Mouse (Mus musculus): ENCODE results near the gene Zzef1. TPM values are rescaled to one million over a fixed set of nuclear protein-coding genes. Genes with fewer than 3 reads are reported as not detected.
"Not testable (repeated sequence)": the region's sequence is repeated elsewhere in the genome, so short reads cannot be mapped to it uniquely, and the experiment has no call there.

Gene Zzef1
- total RNA-seq (2018; cell fraction: chromatin; rRNA removed), result 100 to 1,000 TPM; 165 to 270 (median 223) TPM
- total RNA-seq (2018; cell fraction: cytosol; rRNA removed), result 10 to 100 TPM; 11.6 to 30.3 (median 20.6) TPM
- total RNA-seq (2018; cell fraction: nucleus; rRNA removed), result 100 to 1,000 TPM in 14 of 26 experiments, 10 to 100 TPM in 12; 68.5 to 162 (median 105) TPM
- polyA plus RNA-seq (2018), result 13.0 to 20.3 TPM (median 16.1 TPM) in 3 replicates

GRCm38 (mm10) chr11:72795455-72796295 lies at the start of gene Zzef1, which contains the start of gene Cyb5d2:
Gene Zzef1, plus strand, starts transcription at chr11:72796226.
Gene Cyb5d2, minus strand, starts transcription at chr11:72796142.
- H3K4me3 ChIP-seq (ENCODE audit: inconsistent target), result peak within 1 kb of the TSS; percentile 81
- H3K36me3 ChIP-seq (ENCODE audit: inconsistent target), result no peaks in the 10 kb centered on the region
- WGBS (ENCODE audit: missing documents), result 2% methylated on average over 56 of the region's 69 CpGs
- H3K27ac ChIP-seq, result peak within 1 kb of the TSS; percentile 89
- peaks cover 43% of the 10 kb centered on the region for H3K79me2 ChIP-seq (ENCODE audit: inconsistent target)

DNA sequence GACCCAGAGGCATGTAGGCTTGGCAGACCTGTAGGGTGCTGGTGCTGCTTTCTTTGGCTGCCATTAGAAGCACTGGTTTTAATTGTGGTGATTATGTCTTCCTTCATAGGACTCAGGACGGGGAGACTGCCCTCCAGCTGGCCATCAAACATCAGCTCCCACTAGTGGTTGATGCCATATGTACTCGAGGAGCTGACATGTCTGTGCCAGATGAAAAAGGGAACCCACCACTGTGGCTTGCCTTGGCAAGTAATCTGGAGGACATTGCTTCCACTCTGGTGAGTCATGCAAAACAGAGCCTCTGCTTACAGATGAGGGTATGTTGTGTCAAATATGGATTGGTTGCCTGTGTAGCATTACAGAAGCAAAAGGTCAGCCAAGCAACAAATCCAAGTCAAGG lies 44.1 kb upstream of the Zzef1 start:
- WGBS (ENCODE audit: missing documents), result 10% methylated on average over 2 of the region's 2 CpGs
- H3K27ac ChIP-seq, result peak overlapping the region; percentile 29
- H3K36me3 ChIP-seq (ENCODE audit: inconsistent target), result peaks cover 87% of the 10 kb centered on the region
- H3K4me3 ChIP-seq (ENCODE audit: inconsistent target), result no peak overlapping the region
- peaks cover 19% of the 10 kb centered on the region; the same call in 1 of the 2 replicates for H3K79me2 ChIP-seq (ENCODE audit: inconsistent target)

DNA sequence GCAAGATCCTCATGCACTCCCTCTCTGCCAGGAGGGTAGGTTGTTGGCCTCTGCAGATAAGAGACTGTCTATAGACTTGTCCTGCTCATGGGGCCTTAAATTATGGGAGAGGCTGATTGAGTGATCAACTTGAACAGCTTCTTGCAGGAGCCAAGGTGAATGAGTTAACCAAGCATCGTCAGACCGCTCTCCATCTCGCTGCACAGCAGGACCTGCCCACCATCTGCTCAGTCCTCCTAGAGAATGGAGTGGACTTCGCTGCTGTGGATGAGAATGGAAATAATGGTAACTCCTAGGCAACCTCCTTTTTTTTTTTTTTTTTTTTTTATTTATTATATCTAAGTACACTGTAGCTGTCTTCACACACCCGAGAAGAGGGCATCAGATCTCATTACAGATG lies 37.7 kb upstream of the Zzef1 start:
- Histone ChIP-seq H3K79me2 (ENCODE audit: inconsistent target) (peaks cover 11% of the 10 kb centered on the region; the same call in 1 of the 2 replicates), H3K4me3 (ENCODE audit: inconsistent target) (no peak overlapping the region), H3K36me3 (ENCODE audit: inconsistent target) (peaks cover 98% of the 10 kb centered on the region), H3K27ac (peak overlapping the region; percentile 44)
- WGBS (ENCODE audit: missing documents), result 96% methylated on average over 5 of the region's 5 CpGs

DNA sequence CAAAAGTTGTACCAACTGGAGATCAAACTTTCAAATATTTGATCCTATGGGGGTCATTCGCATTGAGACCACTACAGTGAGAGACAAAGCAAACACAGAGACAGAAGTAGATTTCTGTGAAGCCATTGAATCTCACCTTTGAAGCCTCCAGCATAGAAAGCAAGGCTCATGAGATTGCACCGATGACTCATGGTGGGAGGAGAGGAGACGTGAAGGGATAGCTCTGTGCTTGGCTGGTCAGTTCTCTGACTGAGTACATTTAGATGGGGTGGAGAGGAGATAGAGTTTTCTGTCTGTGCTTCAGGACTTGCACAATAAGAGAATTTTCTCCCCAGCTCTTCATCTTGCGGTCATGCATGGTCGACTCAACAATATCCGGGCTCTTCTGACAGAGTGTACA lies 36.4 kb upstream of the Zzef1 start:
- H3K27ac ChIP-seq, result peak overlapping the region; percentile 44
- WGBS (ENCODE audit: missing documents), result 84% methylated on average over 6 of the region's 6 CpGs
- peaks cover 8% of the 10 kb centered on the region; the same call in 1 of the 2 replicates for H3K79me2 ChIP-seq (ENCODE audit: inconsistent target)
- H3K36me3 ChIP-seq (ENCODE audit: inconsistent target), result peaks cover 98% of the 10 kb centered on the region
- no peak overlapping the region for H3K4me3 ChIP-seq (ENCODE audit: inconsistent target)

- no peak overlapping the region for H3K4me3 ChIP-seq (ENCODE audit: inconsistent target)
- 80% methylated on average over 1 of the region's 1 CpGs for WGBS (ENCODE audit: missing documents)
- H3K27ac ChIP-seq, result no peak overlapping the region
- peaks cover 88% of the 10 kb centered on the region for H3K36me3 ChIP-seq (ENCODE audit: inconsistent target)
- H3K79me2 ChIP-seq (ENCODE audit: inconsistent target), result no peaks in the 10 kb centered on the region; the same call in 1 of the 2 replicates
Measured at GRCm38 (mm10) chr11:72760781-72761180, 35.2 kb upstream of the Zzef1 start.

DNA sequence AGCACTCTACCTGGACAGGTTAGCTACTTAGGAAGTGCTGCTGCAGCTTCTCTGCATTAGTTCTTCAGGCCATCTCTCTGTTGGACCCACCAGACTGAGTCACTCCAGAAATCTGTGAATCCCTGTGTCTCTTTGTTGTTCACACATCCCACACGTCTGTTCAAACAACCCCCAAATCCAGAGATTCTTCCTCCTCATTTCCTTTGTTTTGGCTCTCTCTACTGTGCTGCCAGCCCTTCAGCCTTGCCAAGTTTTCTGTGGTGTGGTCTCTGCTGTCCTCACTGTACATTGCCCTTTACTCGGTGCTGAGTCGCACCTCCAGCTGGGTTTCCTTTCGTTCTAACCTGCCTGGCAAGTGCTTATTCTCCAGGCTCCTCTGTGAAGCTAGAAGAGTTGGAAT lies 31.8 kb upstream of the Zzef1 start:
- 87% methylated on average over 4 of the region's 4 CpGs for WGBS (ENCODE audit: missing documents)
- no peaks in the 10 kb centered on the region for H3K79me2 ChIP-seq (ENCODE audit: inconsistent target)
- H3K36me3 ChIP-seq (ENCODE audit: inconsistent target), result peaks cover 71% of the 10 kb centered on the region
- H3K4me3 ChIP-seq (ENCODE audit: inconsistent target), result no peak overlapping the region
- no peak overlapping the region for H3K27ac ChIP-seq

GRCm38 (mm10) chr11:72767716-72768115 lies 28.3 kb upstream of the Zzef1 start:
- peaks cover 43% of the 10 kb centered on the region for H3K36me3 ChIP-seq (ENCODE audit: inconsistent target)
- no peak overlapping the region for H3K4me3 ChIP-seq (ENCODE audit: inconsistent target)
- WGBS (ENCODE audit: missing documents), result 97% methylated on average over 8 of the region's 8 CpGs
- H3K27ac ChIP-seq, result no peak overlapping the region
- H3K79me2 ChIP-seq (ENCODE audit: inconsistent target), result no peaks in the 10 kb centered on the region

GRCm38 (mm10) chr11:72769061-72769460 lies 27.0 kb upstream of the Zzef1 start:
- Histone ChIP-seq H3K27ac (no peak overlapping the region), H3K4me3 (ENCODE audit: inconsistent target) (no peak overlapping the region), H3K36me3 (ENCODE audit: inconsistent target) (peaks cover 29% of the 10 kb centered on the region), H3K79me2 (ENCODE audit: inconsistent target) (no peaks in the 10 kb centered on the region)
- 90% methylated on average over 2 of the region's 3 CpGs for WGBS (ENCODE audit: missing documents)

DNA sequence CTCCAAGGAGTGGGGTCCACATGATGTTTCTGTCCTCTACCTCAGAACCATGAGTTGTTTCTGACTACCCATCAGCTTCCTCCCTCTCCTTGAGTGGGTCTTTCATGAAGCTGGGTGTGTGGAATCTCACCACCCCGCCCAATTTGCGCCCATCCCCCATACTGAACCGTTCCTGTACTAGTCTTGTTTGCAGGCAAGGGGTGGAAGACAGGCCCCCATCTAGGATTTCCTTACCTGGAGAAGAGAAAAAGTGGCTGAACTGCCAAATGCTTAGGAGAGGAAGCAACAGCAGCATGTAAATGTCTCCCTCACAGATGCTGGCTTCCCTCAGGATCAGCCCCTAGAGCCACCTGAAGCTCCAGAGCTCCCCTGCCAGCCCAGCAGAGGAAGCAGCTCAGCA lies 25.7 kb upstream of the Zzef1 start:
- H3K36me3 ChIP-seq (ENCODE audit: inconsistent target), result peaks cover 22% of the 10 kb centered on the region
- 92% methylated on average over 3 of the region's 3 CpGs for WGBS (ENCODE audit: missing documents)
- no peak overlapping the region for H3K27ac ChIP-seq

GRCm38 (mm10) chr11:72770816-72771215 lies 25.2 kb upstream of the Zzef1 start:
- H3K4me3 ChIP-seq (ENCODE audit: inconsistent target), result no peak overlapping the region
- no peaks in the 10 kb centered on the region for H3K79me2 ChIP-seq (ENCODE audit: inconsistent target)
- H3K36me3 ChIP-seq (ENCODE audit: inconsistent target), result peaks cover 22% of the 10 kb centered on the region
- WGBS (ENCODE audit: missing documents), result 96% methylated on average over 4 of the region's 5 CpGs
- no peak overlapping the region for H3K27ac ChIP-seq

More for the DNA sequence above, 25.7 kb upstream of the Zzef1 start:
- Histone ChIP-seq H3K4me3 (ENCODE audit: inconsistent target) (no peak overlapping the region), H3K79me2 (ENCODE audit: inconsistent target) (no peaks in the 10 kb centered on the region)

GRCm38 (mm10) chr11:72771461-72771860 lies 24.6 kb upstream of the Zzef1 start:
- Histone ChIP-seq H3K79me2 (ENCODE audit: inconsistent target) (no peaks in the 10 kb centered on the region), H3K4me3 (ENCODE audit: inconsistent target) (no peak overlapping the region), H3K27ac (no peak overlapping the region), H3K36me3 (ENCODE audit: inconsistent target) (peaks cover 22% of the 10 kb centered on the region)
- WGBS (ENCODE audit: missing documents), result 87% methylated on average over 4 of the region's 4 CpGs

GRCm38 (mm10) chr11:72772611-72773010 lies 23.4 kb upstream of the Zzef1 start:
- peaks cover 16% of the 10 kb centered on the region for H3K36me3 ChIP-seq (ENCODE audit: inconsistent target)
- 67% methylated on average over 1 of the region's 1 CpGs for WGBS (ENCODE audit: missing documents)
- H3K27ac ChIP-seq; H3K79me2 ChIP-seq (ENCODE audit: inconsistent target); H3K4me3 ChIP-seq (ENCODE audit: inconsistent target): not testable (repeated sequence)

GRCm38 (mm10) chr11:72778957-72779356 lies 17.1 kb upstream of the Zzef1 start:
- Histone ChIP-seq H3K36me3 (ENCODE audit: inconsistent target) (no peaks in the 10 kb centered on the region), H3K79me2 (ENCODE audit: inconsistent target) (no peaks in the 10 kb centered on the region), H3K27ac (no peak overlapping the region)

GRCm38 (mm10) chr11:72782103-72782502 lies 13.9 kb upstream of the Zzef1 start:
- no peaks in the 10 kb centered on the region for H3K79me2 ChIP-seq (ENCODE audit: inconsistent target)
- 33% methylated on average over 2 of the region's 2 CpGs for WGBS (ENCODE audit: missing documents)
- no peaks in the 10 kb centered on the region for H3K36me3 ChIP-seq (ENCODE audit: inconsistent target)
- no peak overlapping the region for H3K27ac ChIP-seq
- no peak overlapping the region for H3K4me3 ChIP-seq (ENCODE audit: inconsistent target)

More at GRCm38 (mm10) chr11:72778957-72779356, 17.1 kb upstream of the Zzef1 start:
- no peak overlapping the region for H3K4me3 ChIP-seq (ENCODE audit: inconsistent target)

GRCm38 (mm10) chr11:72782503-72782902 lies 13.5 kb upstream of the Zzef1 start:
- no peak overlapping the region for H3K4me3 ChIP-seq (ENCODE audit: inconsistent target)
- 74% methylated on average over 3 of the region's 3 CpGs for WGBS (ENCODE audit: missing documents)
- no peaks in the 10 kb centered on the region for H3K79me2 ChIP-seq (ENCODE audit: inconsistent target)
- H3K36me3 ChIP-seq (ENCODE audit: inconsistent target), result no peaks in the 10 kb centered on the region
- no peak overlapping the region for H3K27ac ChIP-seq
